Mouse (Mus musculus) intestine, embryonic 14.5 days (tissue): ENCODE measurements at regions not wholly inside any gene's neighbourhood (a gene's known extent, or its start where the extent isn't known, plus 50 kb on each side); places are given as distances from the start of the nearest gene placed in this dataset.

Experiments
- ATAC-seq: fragments of 200-750 bp; cut with Nextera tagmentation; replicated peaks from 2 replicates; pipeline ENCODE4 v1.8.0; 2017; ENCODE audit warnings: low read depth, moderate number of reproducible peaks, moderate TSS enrichment, moderate library complexity; ENCODE audit not compliant: low FRiP score, low TSS enrichment
- DNase-seq: peaks from one replicate; pipeline ENCODE4 v3.0.0-alpha.2; 2018; ENCODE audit warnings: low spot score
- H3K27ac ChIP-seq: fragments of 300-500 bp; sonication (generic); 2 replicates; pipeline ENCODE4 v1.5.1; 2014; ENCODE audit warnings: low read depth, mild to moderate bottlenecking, control low read depth
- H3K27me3 ChIP-seq: fragments of 300-500 bp; sonication (generic); replicated peaks from 2 replicates; pipeline ENCODE4 v1.6.1; 2014; ENCODE audit warnings: low read length, control low read depth; ENCODE audit not compliant: control insufficient read depth, insufficient read depth
- H3K36me3 ChIP-seq: fragments of 300-500 bp; sonication (generic); 2 replicates; pipeline ENCODE4 v1.6.1; 2014; ENCODE audit warnings: low read length, control low read depth; ENCODE audit not compliant: control insufficient read depth, insufficient read depth
- H3K4me1 ChIP-seq: fragments of 300-500 bp; sonication (generic); replicated peaks from 2 replicates; pipeline ENCODE4 v1.6.1; 2014; ENCODE audit warnings: low read length, control low read depth, mixed read lengths; ENCODE audit not compliant: control insufficient read depth, insufficient read depth
- H3K4me2 ChIP-seq: fragments of 300-500 bp; sonication (generic); 2 replicates; pipeline ENCODE4 v1.6.1; 2014; ENCODE audit warnings: low read length
- H3K4me3 ChIP-seq: fragments of 300-500 bp; sonication (generic); 2 replicates; pipeline ENCODE4 v1.5.1; 2014; ENCODE audit warnings: low read depth, low read length, control low read depth, mixed read lengths
- H3K9ac ChIP-seq: fragments of 300-500 bp; sonication (generic); 2 replicates; pipeline ENCODE4 v1.6.1; 2014; ENCODE audit warnings: mild to moderate bottlenecking, low read length
- H3K9me3 ChIP-seq: fragments of 300-500 bp; sonication (generic); 2 replicates; pipeline ENCODE4 v1.6.1; 2016; ENCODE audit warnings: low read length, control low read depth; ENCODE audit not compliant: control insufficient read depth
- WGBS: fragments of 180-500 bp; shearing (Covaris S2); extraction: QIAGEN DNeasy Blood & Tissue Kit; methylation state at CpG from one replicate; pipeline ENCODE4 v1.1.7; 2014; 5-methylcytosine and 5-hydroxymethylcytosine counted together

GRCm38 (mm10) chr4:12452086-12452485 is 280.3 kb upstream of the Fam92a start:
- no peak for DNase-seq
- Histone ChIP-seq H3K9me3 (no peaks in the 10 kb centered on the region), H3K4me3 (no peak overlapping the region), H3K9ac (no peak overlapping the region), H3K36me3 (no peaks in the 10 kb centered on the region), H3K4me1 (no peaks in the 10 kb centered on the region), H3K4me2 (no peak overlapping the region), H3K27me3 (no peaks in the 10 kb centered on the region), H3K27ac (no peak overlapping the region)
- ATAC-seq, result no peak
- WGBS, result 84% methylated on average over 2 of the region's 2 CpGs

GRCm38 (mm10) chr4:12425507-12425906 is 253.7 kb upstream of the Fam92a start:
- Histone ChIP-seq H3K4me3 (no peak overlapping the region), H3K9me3 (no peaks in the 10 kb centered on the region), H3K36me3 (no peaks in the 10 kb centered on the region), H3K27me3 (no peaks in the 10 kb centered on the region), H3K4me2 (no peak overlapping the region), H3K27ac (no peak overlapping the region), H3K9ac (no peak overlapping the region), H3K4me1 (no peaks in the 10 kb centered on the region)
- ATAC-seq (no peak), DNase-seq (no peak)
- 40% methylated on average over 3 of the region's 3 CpGs for WGBS

- Histone ChIP-seq H3K36me3 (no peaks in the 10 kb centered on the region), H3K27me3 (no peaks in the 10 kb centered on the region), H3K27ac (no peak overlapping the region), H3K4me1 (no peaks in the 10 kb centered on the region), H3K4me2 (no peak overlapping the region), H3K9ac (no peak overlapping the region), H3K4me3 (no peak overlapping the region), H3K9me3 (no peaks in the 10 kb centered on the region)
- DNase-seq (no peak), ATAC-seq (no peak)
- 81% methylated on average over 16 of the region's 16 CpGs for WGBS
Measured at GRCm38 (mm10) chr4:12421628-12422319, 250.0 kb upstream of the Fam92a start.

- Histone ChIP-seq H3K4me2 (no peak overlapping the region), H3K27me3 (no peaks in the 10 kb centered on the region), H3K27ac (no peak overlapping the region), H3K4me3 (no peak overlapping the region), H3K9me3 (no peaks in the 10 kb centered on the region), H3K36me3 (no peaks in the 10 kb centered on the region), H3K4me1 (no peaks in the 10 kb centered on the region), H3K9ac (no peak overlapping the region)
- ATAC-seq, result no peak
- 34% methylated on average over 3 of the region's 3 CpGs for WGBS
- DNase-seq, result no peak
Measured at GRCm38 (mm10) chr4:12418086-12418485, 246.3 kb upstream of the Fam92a start.

GRCm38 (mm10) chr4:12395344-12395743 is 223.5 kb upstream of the Fam92a start:
- Histone ChIP-seq H3K9ac (no peak overlapping the region), H3K4me2 (no peak overlapping the region), H3K4me1 (no peaks in the 10 kb centered on the region), H3K36me3 (no peaks in the 10 kb centered on the region), H3K27me3 (no peaks in the 10 kb centered on the region), H3K9me3 (no peaks in the 10 kb centered on the region), H3K4me3 (no peak overlapping the region), H3K27ac (no peak overlapping the region)
- DNase-seq (no peak), ATAC-seq (no peak)
- WGBS, result 83% methylated on average over 1 of the region's 1 CpGs

- no peak for ATAC-seq
- H3K27ac ChIP-seq, result no peak overlapping the region
Measured at GRCm38 (mm10) chr4:12376797-12377570, 205.2 kb upstream of the Fam92a start.

GRCm38 (mm10) chr4:12369551-12369950 is 197.7 kb upstream of the Fam92a start:
- no peak overlapping the region for H3K4me2 ChIP-seq
- no peak overlapping the region for H3K4me3 ChIP-seq
- 81% methylated on average over 2 of the region's 2 CpGs for WGBS
- no peak for DNase-seq
- H3K27me3 ChIP-seq, result no peaks in the 10 kb centered on the region
- no peak overlapping the region for H3K9ac ChIP-seq
- H3K36me3 ChIP-seq, result no peaks in the 10 kb centered on the region
- ATAC-seq, result no peak
- H3K9me3 ChIP-seq, result no peaks in the 10 kb centered on the region
- H3K4me1 ChIP-seq, result no peaks in the 10 kb centered on the region
- H3K27ac ChIP-seq, result no peak overlapping the region

More at GRCm38 (mm10) chr4:12376797-12377570, 205.2 kb upstream of the Fam92a start:
- Histone ChIP-seq H3K9me3 (no peaks in the 10 kb centered on the region), H3K4me2 (no peak overlapping the region), H3K4me3 (no peak overlapping the region), H3K4me1 (no peaks in the 10 kb centered on the region), H3K9ac (no peak overlapping the region), H3K36me3 (no peaks in the 10 kb centered on the region), H3K27me3 (no peaks in the 10 kb centered on the region)
- 84% methylated on average over 5 of the region's 5 CpGs for WGBS
- no peak for DNase-seq

- Histone ChIP-seq H3K9ac (no peak overlapping the region), H3K27ac (no peak overlapping the region), H3K4me1 (no peaks in the 10 kb centered on the region), H3K4me3 (no peak overlapping the region), H3K9me3 (no peaks in the 10 kb centered on the region), H3K4me2 (no peak overlapping the region), H3K36me3 (no peaks in the 10 kb centered on the region), H3K27me3 (no peaks in the 10 kb centered on the region)
- DNase-seq (no peak), ATAC-seq (no peak)
- 70% methylated on average over 2 of the region's 2 CpGs for WGBS
Measured at GRCm38 (mm10) chr4:12356992-12357634, 185.3 kb upstream of the Fam92a start.
